Mouse (Mus musculus): ENCODE results near the gene Dffb. TPM values are rescaled to one million over a fixed set of nuclear protein-coding genes. Genes with fewer than 3 reads are reported as not detected.

Dffb gene
- polyA plus RNA-seq, 1 experiment from 2014 or later = 7.5 TPM

DNA sequence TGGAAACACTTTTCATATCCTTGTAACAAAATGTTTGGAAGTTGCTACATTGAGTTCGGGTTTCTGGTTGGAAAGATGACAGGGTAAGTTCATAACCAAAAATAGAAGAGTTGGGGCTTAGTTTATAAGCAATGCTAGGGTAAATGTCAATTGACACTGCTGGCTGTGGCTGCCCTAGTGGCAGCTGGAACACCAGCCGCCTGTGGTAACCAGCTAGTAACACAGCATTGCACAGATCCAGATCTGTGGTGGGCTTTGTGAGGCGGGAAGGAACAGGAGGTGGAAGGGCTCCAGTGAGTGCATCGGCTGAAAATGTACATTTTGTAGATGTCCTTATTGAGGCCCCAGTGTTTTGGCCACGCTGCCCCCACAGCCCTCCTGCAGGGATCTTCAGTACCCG lies 842 bp upstream of the Dffb start:
- Histone ChIP-seq H3K27ac (ENCODE audit: low read depth, low read length) (no peak overlapping the region), H3K9me3 (replicated peaks; ENCODE audit: control insufficient read depth, low read length) (no peaks in the 10 kb centered on the region), H3K4me3 (ENCODE audit: low read depth, low read length) (peak overlapping the region; percentile 84), H3K4me1 (ENCODE audit: control insufficient read depth, insufficient read depth, low read length) (peaks cover 4% of the 10 kb centered on the region), H3K9ac (ENCODE audit: low read depth, low read length) (peak overlapping the region; percentile 65; the same call in 1 of the 2 replicates), H3K36me3 (ENCODE audit: control insufficient read depth, insufficient read depth, low read length) (peaks cover 4% of the 10 kb centered on the region), H3K27me3 (ENCODE audit: control insufficient read depth, insufficient read depth, low read length) (no peaks in the 10 kb centered on the region), H3K4me2 (peak overlapping the region; percentile 96)
- no peak for ATAC-seq (replicated peaks; ENCODE audit: insufficient number of reproducible peaks, low FRiP score, low TSS enrichment)
- WGBS (ENCODE audit: insufficient replicate concordance) = 43% methylated on average over 6 of the region's 6 CpGs

GRCm38 (mm10) chr4:153975292-153975662 lies 351 bp upstream of the Dffb start:
- Histone ChIP-seq H3K4me3 (ENCODE audit: low read depth, low read length) (peak overlapping the region; percentile 84), H3K27me3 (ENCODE audit: control insufficient read depth, insufficient read depth, low read length) (no peaks in the 10 kb centered on the region), H3K4me2 (peak overlapping the region; percentile 96), H3K27ac (ENCODE audit: low read depth, low read length) (no peak overlapping the region), H3K9me3 (replicated peaks; ENCODE audit: control insufficient read depth, low read length) (no peaks in the 10 kb centered on the region), H3K9ac (ENCODE audit: low read depth, low read length) (peak overlapping the region; percentile 90), H3K4me1 (ENCODE audit: control insufficient read depth, insufficient read depth, low read length) (peaks cover 4% of the 10 kb centered on the region), H3K36me3 (ENCODE audit: control insufficient read depth, insufficient read depth, low read length) (peaks cover 4% of the 10 kb centered on the region)
- 1% methylated on average over 33 of the region's 33 CpGs for WGBS (ENCODE audit: insufficient replicate concordance)
- peak; percentile 78 for ATAC-seq (replicated peaks; ENCODE audit: insufficient number of reproducible peaks, low FRiP score, low TSS enrichment)

- Histone ChIP-seq H3K4me1 (ENCODE audit: control insufficient read depth, insufficient read depth, low read length) (no peaks in the 10 kb centered on the region), H3K27me3 (ENCODE audit: control insufficient read depth, insufficient read depth, low read length) (no peaks in the 10 kb centered on the region), H3K4me3 (ENCODE audit: low read depth, low read length) (no peak overlapping the region), H3K4me2 (no peak overlapping the region), H3K27ac (ENCODE audit: low read depth, low read length) (no peak overlapping the region), H3K9me3 (replicated peaks; ENCODE audit: control insufficient read depth, low read length) (no peaks in the 10 kb centered on the region), H3K9ac (ENCODE audit: low read depth, low read length) (no peak overlapping the region), H3K36me3 (ENCODE audit: control insufficient read depth, insufficient read depth, low read length) (peaks cover 3% of the 10 kb centered on the region; the same call in 1 of the 2 replicates)
- WGBS (ENCODE audit: insufficient replicate concordance) = 86% methylated on average over 2 of the region's 2 CpGs
- no peak for ATAC-seq (replicated peaks; ENCODE audit: insufficient number of reproducible peaks, low FRiP score, low TSS enrichment)
Observed at GRCm38 (mm10) chr4:153968063-153968462, 6.9 kb downstream of the Dffb start.

GRCm38 (mm10) chr4:153967556-153967955 lies 7.4 kb downstream of the Dffb start:
- 79% methylated on average over 2 of the region's 2 CpGs for WGBS (ENCODE audit: insufficient replicate concordance)
- ATAC-seq (replicated peaks; ENCODE audit: insufficient number of reproducible peaks, low FRiP score, low TSS enrichment) = no peak
- H3K9ac ChIP-seq (ENCODE audit: low read depth, low read length) = no peak overlapping the region
- no peak overlapping the region for H3K4me2 ChIP-seq
- no peaks in the 10 kb centered on the region for H3K27me3 ChIP-seq (ENCODE audit: control insufficient read depth, insufficient read depth, low read length)
- no peaks in the 10 kb centered on the region for H3K4me1 ChIP-seq (ENCODE audit: control insufficient read depth, insufficient read depth, low read length)
- peaks cover 3% of the 10 kb centered on the region; the same call in 1 of the 2 replicates for H3K36me3 ChIP-seq (ENCODE audit: control insufficient read depth, insufficient read depth, low read length)
- no peaks in the 10 kb centered on the region for H3K9me3 ChIP-seq (replicated peaks; ENCODE audit: control insufficient read depth, low read length)
- no peak overlapping the region for H3K27ac ChIP-seq (ENCODE audit: low read depth, low read length)
- H3K4me3 ChIP-seq (ENCODE audit: low read depth, low read length) = no peak overlapping the region

GRCm38 (mm10) chr4:153966651-153967050 lies 8.3 kb downstream of the Dffb start:
- Histone ChIP-seq H3K27me3 (ENCODE audit: control insufficient read depth, insufficient read depth, low read length) (no peaks in the 10 kb centered on the region), H3K27ac (ENCODE audit: low read depth, low read length) (no peak overlapping the region), H3K4me3 (ENCODE audit: low read depth, low read length) (no peak overlapping the region), H3K4me2 (no peak overlapping the region), H3K36me3 (ENCODE audit: control insufficient read depth, insufficient read depth, low read length) (peaks cover 9% of the 10 kb centered on the region), H3K9me3 (replicated peaks; ENCODE audit: control insufficient read depth, low read length) (no peaks in the 10 kb centered on the region), H3K9ac (ENCODE audit: low read depth, low read length) (no peak overlapping the region), H3K4me1 (ENCODE audit: control insufficient read depth, insufficient read depth, low read length) (no peaks in the 10 kb centered on the region)
- ATAC-seq (replicated peaks; ENCODE audit: insufficient number of reproducible peaks, low FRiP score, low TSS enrichment) = no peak
- 82% methylated on average over 5 of the region's 5 CpGs for WGBS (ENCODE audit: insufficient replicate concordance)

- Histone ChIP-seq H3K9me3 (replicated peaks; ENCODE audit: control insufficient read depth, low read length) (no peaks in the 10 kb centered on the region), H3K27ac (ENCODE audit: low read depth, low read length) (no peak overlapping the region), H3K4me3 (ENCODE audit: low read depth, low read length) (no peak overlapping the region), H3K4me2 (no peak overlapping the region), H3K36me3 (ENCODE audit: control insufficient read depth, insufficient read depth, low read length) (peaks cover 10% of the 10 kb centered on the region), H3K27me3 (ENCODE audit: control insufficient read depth, insufficient read depth, low read length) (no peaks in the 10 kb centered on the region), H3K4me1 (ENCODE audit: control insufficient read depth, insufficient read depth, low read length) (peaks cover 10% of the 10 kb centered on the region; the same call in 1 of the 2 replicates), H3K9ac (ENCODE audit: low read depth, low read length) (no peak overlapping the region)
- no peak for ATAC-seq (replicated peaks; ENCODE audit: insufficient number of reproducible peaks, low FRiP score, low TSS enrichment)
- 80% methylated on average over 7 of the region's 7 CpGs for WGBS (ENCODE audit: insufficient replicate concordance)
Observed at GRCm38 (mm10) chr4:153962631-153963030, 12.3 kb downstream of the Dffb start.

GRCm38 (mm10) chr4:153957444-153958250 lies 17.3 kb downstream of the Dffb start:
- Histone ChIP-seq H3K4me1 (ENCODE audit: control insufficient read depth, insufficient read depth, low read length) (peaks cover 10% of the 10 kb centered on the region; the same call in 1 of the 2 replicates), H3K4me2 (peak overlapping the region; percentile 82), H3K4me3 (ENCODE audit: low read depth, low read length) (peak overlapping the region; percentile 81), H3K9ac (ENCODE audit: low read depth, low read length) (peak overlapping the region; percentile 90), H3K27me3 (ENCODE audit: control insufficient read depth, insufficient read depth, low read length) (no peaks in the 10 kb centered on the region), H3K27ac (ENCODE audit: low read depth, low read length) (peak overlapping the region; percentile 92), H3K36me3 (ENCODE audit: control insufficient read depth, insufficient read depth, low read length) (peaks cover 10% of the 10 kb centered on the region), H3K9me3 (replicated peaks; ENCODE audit: control insufficient read depth, low read length) (no peaks in the 10 kb centered on the region)
- ATAC-seq (replicated peaks; ENCODE audit: insufficient number of reproducible peaks, low FRiP score, low TSS enrichment) = no peak
- WGBS (ENCODE audit: insufficient replicate concordance) = under 1% methylated on average over 33 of the region's 37 CpGs

- peak within 1 kb of the TSS; percentile 82 for H3K4me2 ChIP-seq
- peaks cover 4% of the 10 kb centered on the region for H3K36me3 ChIP-seq (ENCODE audit: control insufficient read depth, insufficient read depth, low read length)
- H3K4me1 ChIP-seq (ENCODE audit: control insufficient read depth, insufficient read depth, low read length) = peaks cover 10% of the 10 kb centered on the region; the same call in 1 of the 2 replicates
- peaks cover 3% of the 10 kb centered on the region; the same call in 1 of the 2 replicates for H3K27me3 ChIP-seq (ENCODE audit: control insufficient read depth, insufficient read depth, low read length)
- H3K9me3 ChIP-seq (replicated peaks; ENCODE audit: control insufficient read depth, low read length) = no peaks in the 10 kb centered on the region
- peak within 1 kb of the TSS; percentile 92 for H3K27ac ChIP-seq (ENCODE audit: low read depth, low read length)
- H3K9ac ChIP-seq (ENCODE audit: low read depth, low read length) = peak within 1 kb of the TSS; percentile 90
- 3% methylated on average over 56 of the region's 67 CpGs for WGBS (ENCODE audit: insufficient replicate concordance)
- peak; percentile 96 for ATAC-seq (replicated peaks; ENCODE audit: insufficient number of reproducible peaks, low FRiP score, low TSS enrichment)
- H3K4me3 ChIP-seq (ENCODE audit: low read depth, low read length) = peak within 1 kb of the TSS; percentile 81
Observed at GRCm38 (mm10) chr4:153956569-153957405, 18.1 kb downstream of the Dffb start, which contains the start of gene A430005L14Rik. TSS of gene A430005L14Rik (plus strand) at chr4:153957237.
